Mouse (Mus musculus) C2C12 (cell line): ENCODE data around the gene Ano10. TPM values are rescaled to one million over a fixed set of nuclear protein-coding genes. Genes with fewer than 3 reads are reported as not detected.

Experiments used
- H3K27me3 ChIP-seq: one replicate; pipeline ENCODE4 v1.6.1; 2011; ENCODE audit not compliant: control insufficient read depth, insufficient read depth, insufficient read length
- H3K36me3 ChIP-seq: one replicate; pipeline ENCODE4 v1.6.1; 2011; ENCODE audit not compliant: control insufficient read depth, insufficient read depth
- H3K4me3 ChIP-seq: one replicate; pipeline ENCODE4 v1.5.1; 2011; ENCODE audit warnings: mild to moderate bottlenecking, control low read depth; ENCODE audit not compliant: poor library complexity, insufficient read depth, severe bottlenecking
- H3K79me2 ChIP-seq: one replicate; pipeline ENCODE4 v1.6.1; 2011; ENCODE audit not compliant: control insufficient read depth, insufficient read depth
- H3K79me3 ChIP-seq: one replicate; pipeline ENCODE4 v1.6.1; 2011; ENCODE audit warnings: low read depth, control low read depth
- H3ac ChIP-seq: one replicate; pipeline ENCODE3; 2011; ENCODE audit warnings: low read depth; ENCODE audit not compliant: control insufficient read depth, insufficient read length
- CEBPB ChIP-seq: IDR thresholded peaks from one replicate; pipeline ENCODE4 v1.6.1; 2011; ENCODE audit warnings: low read depth, mild to moderate bottlenecking, control low read depth, moderate library complexity
- CTCF ChIP-seq: IDR thresholded peaks from one replicate; pipeline ENCODE4 v1.5.1; 2011; ENCODE audit not compliant: control insufficient read depth, insufficient read depth, insufficient read length
- FOSL1 ChIP-seq: IDR thresholded peaks from one replicate; pipeline ENCODE4 v1.8.0; 2011; ENCODE audit warnings: mild to moderate bottlenecking, low read length; ENCODE audit not compliant: poor library complexity, insufficient read depth, severe bottlenecking
- MAX ChIP-seq: IDR thresholded peaks from one replicate; pipeline ENCODE4 v1.6.1; 2011; ENCODE audit warnings: mild to moderate bottlenecking, control low read depth
- MYOD1 ChIP-seq: IDR thresholded peaks from one replicate; pipeline ENCODE4 v1.6.1; 2011; ENCODE audit warnings: low read depth; ENCODE audit not compliant: control insufficient read depth, insufficient read length
- MYOG ChIP-seq: IDR thresholded peaks from one replicate; pipeline ENCODE4 v1.6.1; 2011; ENCODE audit not compliant: control insufficient read depth, insufficient read length; ENCODE audit errors: extremely low read depth
- USF1 ChIP-seq: IDR thresholded peaks from one replicate; pipeline ENCODE4 v1.6.1; 2011; ENCODE audit warnings: low read depth, mild to moderate bottlenecking, control low read depth, moderate library complexity
- polyA plus RNA-seq: library from polyadenylated mRNA; unstranded; fragments of >200 nt; fragmentation: generic; extraction: Trizol; gene quantifications from one replicate; pipeline ENCODE4 v1.2.1, GENCODE M21; 2012; ENCODE audit warnings: missing spikeins

Ano10 gene
- polyA plus RNA-seq, 1 experiment = 36.0 TPM

DNA sequence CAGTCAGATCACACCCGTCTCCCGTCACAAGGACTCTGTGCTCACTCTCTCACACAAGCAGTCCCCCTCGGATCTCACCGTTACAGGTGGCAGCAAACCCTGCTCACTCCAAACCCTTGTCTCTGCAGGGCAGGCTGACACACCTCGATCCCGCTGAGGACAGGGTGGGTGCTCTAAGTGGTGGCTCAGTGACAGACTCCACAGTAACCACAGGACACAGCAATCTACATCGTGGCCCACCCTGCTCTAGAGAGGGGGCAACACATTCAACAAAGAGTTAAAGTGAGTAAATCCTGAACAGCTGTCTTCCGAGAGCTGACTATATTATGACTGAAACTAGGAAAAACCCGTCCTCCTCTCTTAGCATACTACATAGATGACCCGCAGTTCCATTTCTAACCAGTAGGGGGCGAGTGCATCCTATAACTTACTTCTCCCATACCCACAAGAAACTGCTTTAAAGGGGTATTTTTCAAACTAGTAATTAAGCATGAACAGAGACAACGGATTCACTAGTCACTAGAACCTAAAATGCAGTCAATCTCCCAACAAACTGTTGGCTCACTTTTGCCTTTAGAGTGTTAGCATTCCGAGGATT is 46.7 kb downstream of the Ano10 start:
- H3K36me3 ChIP-seq = peaks cover 7% of the 10 kb centered on the region
- no peaks in the 10 kb centered on the region for H3K79me2 ChIP-seq
- H3K4me3 ChIP-seq = no peak overlapping the region
- H3K27me3 ChIP-seq = no peaks in the 10 kb centered on the region
- TF ChIP-seq MYOG (no peak), FOSL1 (no peak), MYOD1 (no peak), CTCF (no peak), USF1 (no peak), CEBPB (no peak), MAX (no peak)
- no peak overlapping the region for H3ac ChIP-seq
- H3K79me3 ChIP-seq = no peaks in the 10 kb centered on the region

DNA sequence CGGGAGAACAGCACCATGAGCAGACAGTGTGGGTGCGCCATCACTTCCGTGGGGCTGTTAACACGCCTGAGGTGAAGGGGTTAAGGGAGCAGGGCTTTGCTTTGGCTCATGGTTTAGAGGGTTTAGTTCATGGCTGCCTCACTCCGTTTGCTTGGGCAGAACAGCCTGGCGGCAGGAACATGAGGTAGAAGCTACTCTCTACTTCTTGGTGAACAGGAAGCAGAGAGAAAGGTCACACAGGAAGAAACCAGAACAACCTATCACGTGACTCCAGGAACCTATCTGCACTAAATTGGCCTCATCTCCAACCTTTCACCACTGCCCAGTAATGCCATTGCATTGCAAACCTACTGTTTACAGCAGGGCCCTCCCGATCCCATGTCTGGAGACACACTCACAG is 48.3 kb downstream of the Ano10 start:
- Histone ChIP-seq H3K36me3 (peaks cover under 1% of the 10 kb centered on the region), H3K4me3 (no peak overlapping the region), H3ac (no peak overlapping the region), H3K79me2 (no peaks in the 10 kb centered on the region), H3K79me3 (no peaks in the 10 kb centered on the region), H3K27me3 (no peaks in the 10 kb centered on the region)
- TF ChIP-seq USF1 (no peak), MAX (no peak), MYOD1 (no peak), CTCF (no peak)

DNA sequence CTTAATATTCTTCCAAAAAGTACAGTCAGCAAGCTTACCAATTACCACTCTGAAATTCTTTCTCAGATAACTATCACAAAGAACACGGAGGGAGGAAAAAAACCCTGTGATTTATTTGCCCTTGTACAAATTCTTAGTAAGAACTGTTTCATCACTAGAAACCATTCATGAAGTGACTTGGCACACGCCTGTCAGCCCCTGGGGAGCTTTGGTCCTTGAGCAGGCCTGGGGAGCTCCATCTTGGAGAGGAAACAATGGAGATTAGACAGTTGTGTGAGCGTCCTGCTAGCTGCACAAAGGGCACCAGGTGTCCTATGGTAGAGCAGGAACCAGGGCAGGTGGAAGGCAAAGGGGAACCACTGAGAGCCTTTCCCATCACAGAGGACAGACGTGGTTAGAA is 48.8 kb downstream of the Ano10 start:
- TF ChIP-seq MAX = no peak
- no peak for TF ChIP-seq MYOD1
- no peak for TF ChIP-seq FOSL1
- TF ChIP-seq CEBPB = no peak
- TF ChIP-seq CTCF = no peak
- TF ChIP-seq USF1 = no peak
- TF ChIP-seq MYOG = no peak
- no peak overlapping the region for H3ac ChIP-seq

DNA sequence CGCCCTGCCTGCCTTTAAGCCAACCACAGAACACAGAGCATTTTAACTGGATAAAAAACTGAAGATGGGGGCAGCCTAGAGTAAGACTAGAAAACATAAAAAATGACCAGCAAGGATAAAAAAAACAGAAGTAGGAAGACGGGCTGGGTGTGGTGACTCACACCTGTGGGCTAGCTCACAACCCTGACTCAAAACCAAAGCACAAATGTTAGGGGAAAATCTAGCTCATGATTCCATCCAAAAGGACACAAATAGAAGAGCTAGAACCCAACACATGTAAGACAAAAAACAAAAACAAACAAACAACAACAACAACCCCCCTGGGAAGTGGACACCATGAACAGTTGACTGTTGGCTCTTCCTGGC is 49.4 kb downstream of the Ano10 start:
- no peak overlapping the region for H3K4me3 ChIP-seq
- TF ChIP-seq CEBPB = no peak
- H3K79me3 ChIP-seq = no peaks in the 10 kb centered on the region
- H3K27me3 ChIP-seq = no peaks in the 10 kb centered on the region
- no peaks in the 10 kb centered on the region for H3K79me2 ChIP-seq
- H3ac ChIP-seq = no peak overlapping the region
- no peaks in the 10 kb centered on the region for H3K36me3 ChIP-seq

More for the DNA sequence above, 48.8 kb downstream of the Ano10 start:
- H3K79me3 ChIP-seq = no peaks in the 10 kb centered on the region
- H3K79me2 ChIP-seq = no peaks in the 10 kb centered on the region
- H3K27me3 ChIP-seq = no peaks in the 10 kb centered on the region
- no peak overlapping the region for H3K4me3 ChIP-seq
- no peaks in the 10 kb centered on the region for H3K36me3 ChIP-seq

DNA sequence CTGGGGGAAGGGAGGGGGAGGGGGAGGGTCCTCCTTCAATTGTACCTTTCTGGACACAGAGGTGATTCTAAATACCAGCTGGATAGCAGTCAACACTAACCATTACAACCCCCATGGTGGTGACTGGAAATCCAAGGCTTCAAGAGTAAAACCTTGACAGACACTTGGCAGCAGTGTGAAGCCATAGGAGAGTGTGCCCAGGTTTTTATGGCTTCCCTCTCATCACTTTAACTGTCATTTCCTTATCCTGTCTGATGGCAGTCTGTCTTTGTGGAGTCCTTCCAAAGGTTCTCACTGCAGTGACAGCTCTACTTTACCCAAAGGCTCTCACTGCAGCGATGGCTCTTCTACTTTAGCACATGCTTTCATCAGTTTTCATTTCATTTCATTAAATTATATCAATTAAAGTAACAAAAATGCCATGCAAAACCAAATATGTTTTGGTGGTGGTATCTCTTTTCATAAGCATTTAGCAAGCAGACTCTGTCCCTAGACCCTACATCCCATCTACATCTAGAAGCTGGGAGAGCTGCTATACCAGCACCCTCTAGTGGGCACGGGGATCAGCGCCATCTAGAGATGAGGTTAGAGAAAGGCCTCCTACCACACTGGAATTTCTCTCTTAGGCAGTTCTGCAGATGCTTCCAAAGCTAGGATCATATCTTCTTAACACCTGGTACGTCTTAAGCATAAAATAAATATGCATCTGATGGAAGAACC is 50.0 kb downstream of the Ano10 start:
- Histone ChIP-seq H3ac (no peak overlapping the region), H3K27me3 (no peaks in the 10 kb centered on the region), H3K79me3 (no peaks in the 10 kb centered on the region), H3K79me2 (no peaks in the 10 kb centered on the region), H3K4me3 (no peak overlapping the region), H3K36me3 (no peaks in the 10 kb centered on the region)
- no peak for TF ChIP-seq FOSL1
- TF ChIP-seq CTCF = peak; percentile 18
- no peak for TF ChIP-seq CEBPB

DNA sequence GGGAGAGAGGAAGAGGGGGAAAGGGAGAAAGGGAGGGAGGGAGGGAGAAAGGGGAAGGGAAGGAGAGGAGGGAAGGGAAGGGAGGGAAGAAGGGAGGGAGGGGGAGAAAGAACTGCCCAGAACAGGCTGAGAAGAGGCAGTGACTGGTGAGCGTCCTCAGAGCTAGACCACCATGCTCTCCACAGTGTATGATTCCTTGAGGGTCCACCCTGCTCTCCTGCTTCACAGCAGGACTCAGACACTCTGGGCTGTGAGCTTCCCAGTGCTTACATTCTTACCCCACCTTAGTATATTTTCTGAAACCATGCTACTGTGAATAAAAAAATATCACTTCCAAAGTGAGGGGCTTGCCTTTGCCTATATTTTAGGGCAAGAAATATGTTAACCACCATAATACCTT is 50.9 kb downstream of the Ano10 start:
- H3K79me2 ChIP-seq = no peaks in the 10 kb centered on the region
- H3K79me3 ChIP-seq = no peaks in the 10 kb centered on the region
- no peak overlapping the region for H3ac ChIP-seq
- no peaks in the 10 kb centered on the region for H3K27me3 ChIP-seq
- H3K4me3 ChIP-seq = no peak overlapping the region
- H3K36me3 ChIP-seq = no peaks in the 10 kb centered on the region
- TF ChIP-seq FOSL1 (no peak), MAX (no peak)
